Mouse (Mus musculus): ENCODE results near the gene Epha6. TPM values are rescaled to one million over a fixed set of nuclear protein-coding genes. Genes with fewer than 3 reads are reported as not detected.

Gene Epha6
- total RNA-seq, 2 experiments from 2014 or later = 205 to 218 TPM

DNA sequence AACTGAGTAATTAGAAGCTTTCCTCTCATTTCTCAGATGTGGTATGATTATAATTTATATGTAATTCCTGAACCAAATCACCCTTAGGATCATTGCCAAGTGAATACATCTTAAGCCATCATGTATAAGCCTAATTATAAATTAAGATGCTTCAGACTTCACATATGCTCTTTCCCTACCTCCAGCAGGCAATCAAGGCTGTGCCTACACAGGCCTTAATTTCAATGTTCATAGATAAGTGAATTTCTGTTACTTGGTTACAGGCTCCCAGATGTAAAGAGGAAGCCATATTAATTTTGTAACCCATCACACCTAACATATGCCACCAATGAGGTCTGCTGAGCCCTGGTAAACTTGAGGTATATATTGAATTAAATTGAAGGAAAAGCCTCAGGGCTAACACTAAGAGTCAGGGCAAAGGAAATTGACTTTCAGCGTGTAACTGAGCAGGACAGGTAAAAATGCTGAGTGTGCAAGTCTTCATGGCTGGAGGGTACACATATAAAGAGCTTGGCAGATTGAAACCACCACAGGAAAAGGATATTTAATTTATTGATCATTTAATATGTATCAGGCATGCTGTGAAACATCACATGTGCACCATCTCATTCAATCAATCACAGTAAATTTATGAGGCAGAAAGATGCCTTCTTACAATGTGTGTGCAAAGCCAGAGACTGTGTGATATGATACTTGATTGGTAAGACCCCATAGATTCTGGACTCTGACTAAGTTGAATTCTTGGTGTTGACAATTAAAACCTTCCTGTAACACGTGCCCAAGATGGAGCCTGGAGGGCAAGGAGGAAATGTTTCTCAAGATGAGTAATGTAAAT, 365.8 kb downstream of the Epha6 start:
- TF ChIP-seq CTCF (conservative IDR thresholded peaks at IDR 0.05) = no peak
- no peak overlapping the region for H3K4me3 ChIP-seq
- no peak for DNase-seq (ENCODE audit: low spot score in 2 of 2)
- no peak overlapping the region for H3K27ac ChIP-seq

DNA sequence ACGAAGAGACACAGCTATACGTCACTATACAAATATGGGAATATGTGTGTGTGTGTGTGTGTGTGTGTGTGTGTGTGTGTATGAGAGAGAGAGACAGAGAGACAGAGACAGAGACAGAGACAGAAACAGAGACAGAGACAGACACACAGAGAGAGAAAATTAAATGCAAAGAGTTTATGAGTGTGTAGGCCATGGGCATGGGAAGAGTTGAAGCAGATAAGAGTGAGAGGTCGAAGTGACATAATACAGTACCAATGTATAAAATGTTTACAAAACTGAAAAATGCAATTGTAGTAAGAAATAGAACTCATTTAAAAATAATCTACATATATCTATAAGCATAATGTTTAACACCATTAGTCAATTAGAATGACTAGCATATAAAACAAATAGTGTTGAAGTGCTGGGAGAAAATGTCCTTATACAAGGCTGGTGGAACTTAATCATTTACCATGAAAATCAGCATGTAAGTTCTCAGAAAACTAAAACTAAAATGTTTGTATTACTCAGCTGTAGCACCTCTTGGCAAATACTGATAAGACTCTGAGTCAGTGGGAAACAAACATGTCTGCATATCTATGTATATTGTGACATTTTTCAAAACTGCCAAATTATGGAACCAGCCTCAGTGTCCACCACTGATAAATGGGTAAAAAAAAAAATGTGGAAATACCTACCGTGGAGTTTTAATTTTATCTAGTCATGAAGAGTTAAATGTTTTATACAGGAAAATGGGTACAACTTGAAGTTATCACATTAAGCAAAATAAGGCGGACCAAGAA, 371.2 kb downstream of the Epha6 start:
- DNase-seq (ENCODE audit: low spot score in 2 of 2) = no peak
- Histone ChIP-seq H3K27ac (no peak overlapping the region), H3K4me3 (no peak overlapping the region)
- TF ChIP-seq CTCF (conservative IDR thresholded peaks at IDR 0.05) = no peak

DNA sequence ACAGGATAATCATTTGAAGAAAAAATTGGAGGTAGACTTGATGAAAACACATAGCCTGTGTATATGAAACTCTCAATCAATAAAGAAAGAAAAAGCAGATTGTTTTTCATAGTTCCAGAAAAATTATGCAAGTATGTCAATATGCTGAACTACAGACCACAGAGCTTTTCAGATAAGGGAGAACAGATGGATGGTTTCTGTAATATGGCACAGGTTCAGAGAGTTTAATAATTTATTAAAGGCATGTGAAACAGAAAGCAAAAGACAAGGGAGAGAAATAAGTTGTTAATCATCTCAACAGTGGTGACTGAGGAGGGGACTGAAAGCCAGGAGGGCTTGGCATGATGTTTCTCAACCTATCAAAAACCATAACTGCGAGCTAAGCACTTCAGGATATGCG, 372.3 kb downstream of the Epha6 start:
- peak in 1 of 2 experiments; percentile 44 for DNase-seq (ENCODE audit: low spot score in 2 of 2)

GRCm38 (mm10) chr16:60209151-60209550, 396.2 kb downstream of the Epha6 start:
- DNase-seq (ENCODE audit: low spot score in 2 of 2) = no peak
- H3K4me3 ChIP-seq = no peak overlapping the region
- H3K27ac ChIP-seq = no peak overlapping the region
- no peak for TF ChIP-seq CTCF (conservative IDR thresholded peaks at IDR 0.05)

More for the DNA sequence above, 372.3 kb downstream of the Epha6 start:
- TF ChIP-seq CTCF (conservative IDR thresholded peaks at IDR 0.05) = no peak
- no peak overlapping the region for H3K4me3 ChIP-seq
- H3K27ac ChIP-seq = peak overlapping the region; percentile 72

- TF ChIP-seq CTCF (conservative IDR thresholded peaks at IDR 0.05) = no peak
- no peak for DNase-seq (ENCODE audit: low spot score in 2 of 2)
- Histone ChIP-seq H3K4me3 (no peak overlapping the region), H3K27ac (no peak overlapping the region)
These were observed 429.8 kb downstream of the Epha6 start for GRCm38 (mm10) chr16:60175580-60175979.

- Histone ChIP-seq H3K27ac (no peak overlapping the region), H3K4me3 (no peak overlapping the region)
- DNase-seq (ENCODE audit: low spot score in 2 of 2) = peak in 1 of 2 experiments; percentile 15
- TF ChIP-seq CTCF (conservative IDR thresholded peaks at IDR 0.05) = no peak
These were observed 452.9 kb downstream of the Epha6 start for GRCm38 (mm10) chr16:60152439-60152838.

DNA sequence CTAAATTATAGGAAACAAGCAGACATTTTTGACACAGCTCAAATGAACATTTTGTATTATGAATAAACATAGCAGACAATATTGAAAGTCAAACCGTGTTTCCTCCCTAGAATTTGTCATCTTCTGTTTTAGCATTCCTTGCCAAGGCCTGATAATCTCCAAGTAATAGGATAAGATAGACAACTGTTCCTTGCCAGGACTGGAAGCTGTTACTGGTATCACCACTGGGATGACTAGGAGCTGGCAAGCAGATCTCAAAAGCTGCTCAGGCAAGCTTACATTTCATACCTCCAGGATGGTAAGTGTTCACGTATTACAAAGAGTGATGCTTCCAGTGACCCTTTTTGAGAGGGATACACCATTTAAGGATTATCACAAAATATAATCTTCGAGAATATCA, 461.0 kb downstream of the Epha6 start:
- DNase-seq (ENCODE audit: low spot score in 2 of 2) = peak in 1 of 2 experiments; percentile 21
- peak; percentile 26 for TF ChIP-seq CTCF (conservative IDR thresholded peaks at IDR 0.05)
- H3K27ac ChIP-seq = no peak overlapping the region
- H3K4me3 ChIP-seq = no peak overlapping the region

DNA sequence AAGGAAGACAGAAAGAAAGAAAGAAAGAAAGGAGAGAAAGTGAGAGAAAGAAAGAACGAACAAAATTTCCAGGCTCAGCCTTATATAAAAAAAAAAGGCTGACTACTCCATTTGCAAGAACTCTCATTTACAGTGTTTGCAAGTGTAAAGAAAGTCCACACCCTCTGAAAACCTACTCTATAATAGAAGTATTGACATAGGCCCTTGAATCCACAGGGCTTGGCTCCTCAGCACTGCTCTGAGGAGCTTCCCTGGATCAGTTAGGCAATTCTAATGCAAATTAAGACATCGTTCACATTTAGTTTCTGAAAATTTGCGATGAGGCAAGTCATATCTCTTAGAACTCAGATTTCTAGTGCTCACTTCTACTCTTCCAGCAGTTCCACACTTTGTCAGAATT, 483.9 kb downstream of the Epha6 start:
- H3K4me3 ChIP-seq = no peak overlapping the region
- no peak for DNase-seq (ENCODE audit: low spot score in 2 of 2)
- no peak for TF ChIP-seq CTCF (conservative IDR thresholded peaks at IDR 0.05)
- H3K27ac ChIP-seq = no peak overlapping the region

GRCm38 (mm10) chr16:60102210-60102609, 503.1 kb downstream of the Epha6 start:
- no peak for TF ChIP-seq CTCF (conservative IDR thresholded peaks at IDR 0.05)

GRCm38 (mm10) chr16:60095333-60095732, 510.0 kb downstream of the Epha6 start:
- 0 out of 2 replicates have a peak, but pooled peaks have one; percentile 23 for TF ChIP-seq CTCF (conservative IDR thresholded peaks at IDR 0.05)
- no peak for DNase-seq (ENCODE audit: low spot score in 2 of 2)
- Histone ChIP-seq H3K27ac (no peak overlapping the region), H3K4me3 (no peak overlapping the region)

More at GRCm38 (mm10) chr16:60102210-60102609, 503.1 kb downstream of the Epha6 start:
- peak; percentile 28 to 42 for DNase-seq (ENCODE audit: low spot score in 2 of 2)
- Histone ChIP-seq H3K27ac (peak overlapping the region; percentile 54), H3K4me3 (no peak overlapping the region)

GRCm38 (mm10) chr16:60086976-60087375, 518.4 kb downstream of the Epha6 start:
- Histone ChIP-seq H3K27ac (0 out of 2 replicates have a peak overlapping the region, but pooled peaks have one; percentile 10), H3K4me3 (no peak overlapping the region)
- no peak for TF ChIP-seq CTCF (conservative IDR thresholded peaks at IDR 0.05)
- DNase-seq (ENCODE audit: low spot score in 2 of 2) = no peak

DNA sequence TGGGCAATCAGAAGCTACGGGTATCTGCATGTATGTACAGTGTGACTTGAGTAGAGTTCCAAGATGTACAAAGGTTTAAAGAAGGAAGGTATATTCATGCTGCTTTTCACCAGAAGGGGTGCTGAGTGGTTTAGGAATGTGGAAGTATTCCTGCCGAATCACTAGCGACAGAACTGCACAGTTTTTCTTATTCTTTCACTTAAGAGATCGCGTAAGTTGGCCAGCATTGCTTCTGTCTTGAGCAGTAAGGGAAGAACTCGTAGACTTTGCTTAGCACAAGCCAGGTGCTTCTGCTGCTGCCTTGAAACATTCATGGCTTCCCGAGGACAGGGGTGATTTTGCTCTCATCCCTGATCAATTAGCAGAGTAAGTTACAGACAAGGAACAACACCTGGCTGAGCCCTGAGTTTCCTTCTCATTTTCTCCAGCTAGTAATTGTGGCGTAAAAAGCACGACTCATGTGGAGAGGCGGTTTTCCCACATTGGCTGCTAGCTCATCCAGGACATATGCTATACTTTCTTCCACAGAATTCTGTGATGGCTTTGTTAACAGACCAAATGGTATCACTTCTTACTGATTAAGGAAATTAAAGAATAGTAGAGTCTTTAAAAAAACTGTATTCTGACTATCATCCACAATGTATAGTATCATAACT, 534.7 kb downstream of the Epha6 start:
- DNase-seq (ENCODE audit: low spot score in 2 of 2) = peak in 1 of 2 experiments; percentile 37
- H3K4me3 ChIP-seq = no peak overlapping the region
- TF ChIP-seq CTCF (conservative IDR thresholded peaks at IDR 0.05) = peak; percentile 26
- H3K27ac ChIP-seq = no peak overlapping the region; the same call in 1 of the 2 replicates

GRCm38 (mm10) chr16:60043809-60044208, 561.5 kb downstream of the Epha6 start:
- no peak for TF ChIP-seq CTCF (conservative IDR thresholded peaks at IDR 0.05)
- DNase-seq (ENCODE audit: low spot score in 2 of 2) = no peak
- H3K27ac ChIP-seq = no peak overlapping the region
- no peak overlapping the region for H3K4me3 ChIP-seq

Measured in layer of hippocampus, adult 2 months (tissue).